Mouse (Mus musculus) liver, adult (tissue): Measurements from ENCODE around the gene Tpte.

ENCODE experiments used
- GATA4 ChIP-seq: IDR thresholded peaks from 2 replicates; pipeline ENCODE4 v1.6.1; 2014; ENCODE audit warnings: mild to moderate bottlenecking, low read length; ENCODE audit not compliant: insufficient replicate concordance

The Tpte gene

GRCm38 (mm10) chr8:22282999-22283491 is at the start of gene Tpte:
Tpte (plus strand) TSS chr8:22283441.
- no peak for TF ChIP-seq GATA4

GRCm38 (mm10) chr8:22242986-22243385 is 40.3 kb upstream of the Tpte start:
- TF ChIP-seq GATA4: no peak

GRCm38 (mm10) chr8:22245663-22246062 is 37.6 kb upstream of the Tpte start:
- no peak for TF ChIP-seq GATA4

- no peak for TF ChIP-seq GATA4
Observed at GRCm38 (mm10) chr8:22247956-22248355, 35.3 kb upstream of the Tpte start.

- TF ChIP-seq GATA4: no peak
Observed at GRCm38 (mm10) chr8:22249080-22249479, 34.2 kb upstream of the Tpte start.

GRCm38 (mm10) chr8:22258946-22259450 is 24.2 kb upstream of the Tpte start:
- no peak for TF ChIP-seq GATA4

- TF ChIP-seq GATA4: no peak
Observed at GRCm38 (mm10) chr8:22259531-22259930, 23.7 kb upstream of the Tpte start.

- peak; percentile 51; the same call in 1 of the 2 replicates for TF ChIP-seq GATA4
Observed at GRCm38 (mm10) chr8:22260091-22260722, 23.0 kb upstream of the Tpte start.

GRCm38 (mm10) chr8:22262267-22262666 is 21.0 kb upstream of the Tpte start:
- peak; percentile 70; the same call in 1 of the 2 replicates for TF ChIP-seq GATA4

- no peak for TF ChIP-seq GATA4
Observed at GRCm38 (mm10) chr8:22264292-22264691, 18.9 kb upstream of the Tpte start.

GRCm38 (mm10) chr8:22264787-22265186 is 18.5 kb upstream of the Tpte start:
- TF ChIP-seq GATA4: no peak

- no peak for TF ChIP-seq GATA4
Observed at GRCm38 (mm10) chr8:22265194-22265593, 18.0 kb upstream of the Tpte start.

- no peak for TF ChIP-seq GATA4
Observed at GRCm38 (mm10) chr8:22266809-22267208, 16.4 kb upstream of the Tpte start.

GRCm38 (mm10) chr8:22273142-22273541 is 10.1 kb upstream of the Tpte start:
- TF ChIP-seq GATA4: no peak

- TF ChIP-seq GATA4: no peak
Observed at GRCm38 (mm10) chr8:22274641-22275040, 8.6 kb upstream of the Tpte start.

GRCm38 (mm10) chr8:22302326-22302725 is 19.1 kb downstream of the Tpte start:
- TF ChIP-seq GATA4: no peak

- TF ChIP-seq GATA4: no peak
Observed at GRCm38 (mm10) chr8:22302896-22303306, 19.7 kb downstream of the Tpte start.
